9 mouse cellular contexts compared by ENCODE assay signal in the genomic region with DNA sequence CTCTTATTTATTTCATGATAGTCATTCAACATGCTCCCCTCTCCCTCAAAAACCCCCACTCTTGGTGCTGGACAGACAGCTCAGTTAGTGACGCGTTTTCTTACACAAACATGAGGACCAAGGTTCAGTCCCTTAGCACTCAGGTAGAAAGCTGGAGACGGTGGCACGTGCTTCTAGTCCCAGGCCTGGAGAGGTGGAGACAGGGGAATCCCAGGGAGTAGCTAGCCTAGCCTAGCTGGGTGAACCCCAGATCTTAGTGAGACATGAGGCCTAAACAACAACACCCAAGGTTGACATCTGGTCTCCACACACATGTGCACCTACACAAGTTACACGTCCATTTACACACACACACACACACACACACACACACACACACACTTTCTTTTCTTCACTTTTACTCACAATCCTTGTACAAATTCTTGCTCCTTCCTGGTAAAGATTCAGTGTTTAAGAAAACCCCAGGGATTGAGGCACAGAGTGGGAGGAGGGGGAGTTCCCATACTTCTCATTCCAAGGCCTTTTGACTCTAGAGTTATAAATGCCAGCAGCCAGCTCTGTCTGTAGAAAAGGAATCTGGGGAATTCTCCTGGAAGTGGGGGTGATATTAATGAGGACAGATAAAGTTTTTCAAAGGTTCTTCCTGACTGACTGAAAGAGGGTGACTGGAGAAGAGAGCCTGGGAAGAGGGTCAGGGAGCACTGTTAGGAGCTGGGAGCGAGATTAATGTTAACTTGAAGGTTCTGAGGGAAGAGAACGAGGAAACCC. TPM values are rescaled to one million over a fixed set of nuclear protein-coding genes. Genes with fewer than 3 reads are reported as not detected.
DNase-seq lines count a peak whose midpoint lies in the region; TF ChIP-seq lines count a peak whose summit lies in the region.
"Had no signal": no experiment of that assay in that cellular context is flagged by ENCODE, and none has a peak within 500 bp of the region (broad histone marks: within the 10 kb centered on the region; RNA-seq: fewer than 3 reads in every experiment).

No protein-coding gene starts in this region.

- H3K4me1 ChIP-seq in embryonic fibroblast, embryonic 13.5 days (ENCODE audit: control insufficient read depth, insufficient read depth, low read length) = peaks cover 17% of the 10 kb centered on the region
- H3K4me1 ChIP-seq: liver, embryonic 13.5 days had no signal

- no peak overlapping the region for H3K4me3 ChIP-seq in embryonic fibroblast, embryonic 13.5 days (ENCODE audit: insufficient read depth, low read length)
- H3K4me3 ChIP-seq: liver, embryonic 13.5 days had no signal

- no peak for TF ChIP-seq POLR2A in brain, embryonic 14.5 days (IDR thresholded peaks at IDR 0.05; ENCODE audit: borderline replicate concordance, extremely low read depth, insufficient read depth, insufficient read length, poor library complexity, severe bottlenecking)
- TF ChIP-seq POLR2A in embryonic fibroblast, embryonic 13.5 days (IDR thresholded peaks at IDR 0.05; ENCODE audit: low read depth, low read length) = 0 out of 2 replicates have a peak, but pooled peaks have one; percentile 15

- DNase-seq in kidney, adult 9 months = peak; percentile 34
- DNase-seq in kidney, adult 8-10 months = no peak
- DNase-seq in brain, embryonic 14.5 days (ENCODE audit: low read depth) = peak; percentile 31
- peak; percentile 32 for DNase-seq in lung, postnatal 14 days
- DNase-seq in adrenal gland, adult 2 months = no peak
- no peak for DNase-seq in layer of hippocampus, adult 18-20 months (ENCODE audit: low spot score in 2 of 2)
- DNase-seq: liver, embryonic 13.5 days; thymus, postnatal 25 days had no signal

- H3K27ac ChIP-seq in embryonic fibroblast, embryonic 13.5 days (ENCODE audit: insufficient read depth, low read length) = peak overlapping the region; percentile 91
- H3K27ac ChIP-seq: liver, embryonic 13.5 days had no signal

- TF ChIP-seq CTCF in brain, embryonic 14.5 days (IDR thresholded peaks at IDR 0.05; ENCODE audit: borderline replicate concordance, extremely low read depth, insufficient read depth, insufficient read length) = no peak
- no peak for TF ChIP-seq CTCF in embryonic fibroblast, embryonic 13.5 days (IDR thresholded peaks at IDR 0.05; ENCODE audit: borderline replicate concordance, insufficient read depth, low read length)

RNA-seq across cellular contexts. Expression of a gene that starts 29.9 kb away (rescaled TPM):
- 14.1 and 14.2 TPM in 2 replicates for polyA plus RNA-seq in brain, embryonic 14.5 days (2012; rRNA removed)
- 51.7 and 65.6 TPM in 2 replicates for polyA plus RNA-seq in embryonic fibroblast, embryonic 13.5 days (2011; ENCODE audit: insufficient read length, low read depth, missing spikeins)
- total RNA-seq in adrenal gland, adult 2 months (2021) = 10 to 100 TPM; 23.6 to 31.4 TPM
- 5.5 and 8.7 TPM in 2 replicates for polyA plus RNA-seq in adrenal gland, adult 2 months (2012; rRNA removed)
- total RNA-seq in layer of hippocampus, adult 18-20 months (2021) = 10 to 100 TPM; 12.6 to 12.9 TPM

Comparison
In these comparisons a context has a peak if more than half of its experiments do, and no peak if none do; other contexts are left out.
1. DNase-seq: peak in kidney, adult 9 months (single experiment), brain, embryonic 14.5 days (single experiment) and lung, postnatal 14 days (single experiment); none in kidney, adult 8-10 months (0 of 2), adrenal gland, adult 2 months (single experiment) and layer of hippocampus, adult 18-20 months (0 of 2).